Mouse (Mus musculus): ENCODE data around the gene Lrrfip2.

Gene Lrrfip2

DNA sequence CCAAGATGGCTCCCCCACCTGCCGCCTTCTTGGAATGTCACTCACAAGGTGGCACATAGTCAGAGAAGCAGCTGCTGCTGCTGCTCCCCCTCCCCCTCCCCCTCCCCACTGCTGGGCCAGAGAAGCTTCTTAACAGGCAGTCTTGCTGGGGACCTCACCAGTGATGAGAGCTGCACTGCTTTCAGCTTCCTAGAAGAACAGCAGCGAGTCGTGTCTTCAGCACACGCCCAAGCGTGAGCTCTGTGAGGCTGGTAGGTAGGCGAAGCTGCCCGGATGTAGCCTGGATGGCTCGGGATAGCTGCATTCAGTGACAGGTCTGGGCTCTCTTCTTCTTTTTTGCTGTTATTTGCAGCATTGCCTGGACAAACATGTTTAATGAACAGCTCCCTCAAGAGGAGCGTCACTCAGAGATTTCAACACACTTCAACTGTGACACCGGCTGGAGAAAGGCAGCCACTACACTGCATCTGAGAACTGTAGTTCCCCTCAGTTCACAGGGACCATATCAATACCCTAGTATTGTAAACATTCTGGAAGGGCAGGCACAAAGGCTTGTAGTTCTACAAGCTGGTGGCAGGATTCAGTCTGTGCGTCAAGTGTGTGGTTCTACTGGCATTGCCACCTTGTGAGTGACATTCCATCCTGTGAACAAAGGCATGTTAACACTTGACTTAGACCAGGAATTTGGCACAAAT is 38.5 kb downstream of the Lrrfip2 start:
- in situ Hi-C loops (cut with MboI; ENCODE audit: low sequenced_read_pairs) = no loop called here

GRCm38 (mm10) chr9:111159562-111159961 is 42.2 kb downstream of the Lrrfip2 start:
- in situ Hi-C loops (cut with MboI; ENCODE audit: low sequenced_read_pairs) = no loop called here

GRCm38 (mm10) chr9:111161213-111161612 is 43.8 kb downstream of the Lrrfip2 start:
- in situ Hi-C loops (cut with MboI; ENCODE audit: low sequenced_read_pairs) = no loop called here

DNA sequence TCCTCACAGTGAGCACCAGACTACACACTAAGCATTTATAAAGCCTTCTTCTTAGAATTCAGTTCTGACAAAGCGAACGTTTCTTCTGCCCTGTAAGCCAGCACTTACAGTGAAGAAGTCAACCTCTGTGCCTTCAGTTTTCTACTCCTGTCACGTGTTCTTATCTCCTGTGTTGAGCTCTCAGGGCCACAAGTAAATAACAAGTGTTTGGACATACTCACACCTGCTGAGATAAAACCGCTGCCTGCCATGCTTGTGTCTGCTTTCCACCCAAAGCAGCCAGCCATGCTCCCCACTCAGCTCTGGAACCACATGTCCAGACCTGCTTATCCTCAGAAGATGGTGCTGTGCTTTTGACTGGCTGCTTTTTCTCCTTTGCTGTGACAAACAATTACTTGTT is 49.2 kb downstream of the Lrrfip2 start:
- in situ Hi-C loops (cut with MboI; ENCODE audit: low sequenced_read_pairs) = no loop called here

- in situ Hi-C loops (cut with MboI; ENCODE audit: low sequenced_read_pairs) = no loop called here
These were observed 53.0 kb downstream of the Lrrfip2 start for GRCm38 (mm10) chr9:111170430-111170829.

GRCm38 (mm10) chr9:111174071-111174470 is 56.7 kb downstream of the Lrrfip2 start:
- in situ Hi-C loops (cut with MboI; ENCODE audit: low sequenced_read_pairs) = no loop called here

DNA sequence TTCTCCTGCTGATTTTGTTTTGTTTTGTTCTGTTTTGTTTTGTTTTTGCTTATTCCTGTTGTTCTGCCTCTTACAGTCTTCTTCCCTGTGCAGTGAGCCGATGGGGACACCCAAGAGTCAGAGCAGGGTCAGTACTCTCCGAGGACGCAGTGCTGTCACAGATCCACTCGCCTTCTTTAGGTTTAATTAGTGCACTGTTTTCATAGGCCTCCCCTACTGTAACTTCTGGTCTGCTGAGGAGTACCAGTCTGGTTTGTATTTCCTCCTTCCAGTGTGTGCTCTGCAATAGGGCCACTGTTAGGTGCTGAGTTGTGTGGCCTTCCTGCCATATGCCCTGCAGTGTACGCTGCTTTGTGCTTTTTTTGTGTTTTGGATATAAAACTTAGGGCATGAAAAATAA is 61.6 kb downstream of the Lrrfip2 start:
- in situ Hi-C loops (cut with MboI; ENCODE audit: low sequenced_read_pairs) = no loop called here

- in situ Hi-C loops (cut with MboI; ENCODE audit: low sequenced_read_pairs) = no loop called here
These were observed 64.8 kb downstream of the Lrrfip2 start for GRCm38 (mm10) chr9:111182176-111182575.

DNA sequence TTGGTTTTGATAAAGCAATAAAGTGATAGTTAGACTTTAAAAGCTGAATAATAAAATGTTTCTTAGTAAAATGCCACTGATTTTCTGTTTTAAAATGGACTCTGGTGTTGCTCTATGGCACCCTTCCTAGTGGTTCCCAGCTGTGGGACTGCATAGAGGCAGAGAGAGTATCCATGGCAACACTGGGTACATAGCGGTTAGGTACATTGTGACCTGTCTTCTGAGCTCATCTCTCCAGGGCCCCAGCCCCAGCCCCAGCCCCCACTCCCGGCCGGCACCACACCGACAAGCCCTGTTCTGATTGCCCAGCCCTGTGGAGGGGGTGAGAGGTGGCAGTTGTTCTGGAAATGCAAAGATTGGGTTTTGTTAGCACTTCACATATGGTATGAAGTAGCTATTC is 67.5 kb downstream of the Lrrfip2 start:
- in situ Hi-C loops (cut with MboI; ENCODE audit: low sequenced_read_pairs) = no loop called here

DNA sequence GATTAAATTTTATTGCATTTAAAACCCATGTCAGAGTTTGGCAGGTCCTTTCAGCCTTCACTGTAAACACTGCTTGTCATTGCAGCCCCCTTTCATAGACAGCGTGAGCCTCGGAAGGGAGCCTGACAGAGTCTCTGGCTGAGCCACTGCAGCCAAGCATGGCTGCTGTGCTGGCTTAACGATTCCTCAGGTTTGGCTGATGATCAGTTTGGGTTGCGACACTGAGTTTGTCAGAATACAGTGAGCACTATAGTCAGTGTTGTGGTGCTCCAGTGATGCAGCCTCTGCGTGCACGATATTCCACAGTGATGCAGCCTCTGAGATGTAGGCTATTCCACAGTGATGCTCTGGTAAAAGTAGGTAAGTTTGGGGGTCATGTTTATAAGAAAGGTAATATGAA is 69.5 kb downstream of the Lrrfip2 start:
- in situ Hi-C loops (cut with MboI; ENCODE audit: low sequenced_read_pairs) = no loop called here

- in situ Hi-C loops (cut with MboI; ENCODE audit: low sequenced_read_pairs) = no loop called here
These were observed 71.3 kb downstream of the Lrrfip2 start for GRCm38 (mm10) chr9:111188731-111189130.

DNA sequence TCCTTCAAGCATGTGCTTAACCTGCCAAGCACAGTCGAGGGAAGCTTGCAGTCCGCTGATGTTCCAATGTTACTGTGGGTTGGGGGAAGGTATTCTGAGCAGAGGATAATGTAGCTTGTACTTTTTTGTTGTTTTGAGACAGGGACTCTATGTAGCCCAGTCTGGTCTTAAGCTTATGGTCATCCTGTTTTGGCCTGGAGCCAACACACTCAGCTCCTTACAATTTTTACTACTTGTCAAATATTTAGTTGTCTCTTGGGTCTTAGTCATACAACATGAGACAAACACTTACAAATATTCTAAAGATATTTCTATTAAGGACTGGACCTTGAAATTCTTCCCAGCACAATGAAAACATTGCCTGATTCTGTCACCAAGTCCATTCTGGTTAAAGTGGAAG is 75.8 kb downstream of the Lrrfip2 start:
- in situ Hi-C loops (cut with MboI; ENCODE audit: low sequenced_read_pairs) = no loop called here

- in situ Hi-C loops (cut with MboI; ENCODE audit: low sequenced_read_pairs) = no loop called here
These were observed 79.7 kb downstream of the Lrrfip2 start for GRCm38 (mm10) chr9:111197116-111197515.

DNA sequence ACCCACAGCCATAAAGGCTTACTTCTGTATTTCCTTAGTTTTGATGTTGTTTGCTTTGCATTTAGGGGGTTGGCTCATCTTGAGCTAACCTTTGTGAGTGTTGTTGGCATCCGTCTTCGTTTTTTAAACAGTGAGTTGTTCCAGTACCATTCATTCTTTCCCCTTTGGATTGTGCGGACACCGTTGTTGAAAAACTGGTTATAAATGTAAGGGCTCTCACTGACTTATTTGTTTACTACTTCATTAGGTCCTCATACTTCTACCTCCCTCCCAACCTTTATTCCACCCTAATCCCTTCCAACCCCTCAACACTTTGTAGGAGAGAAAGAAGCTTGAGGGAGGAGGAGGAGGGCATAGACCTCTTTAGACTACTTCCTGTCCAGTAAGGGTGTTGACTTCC is 80.3 kb downstream of the Lrrfip2 start:
- in situ Hi-C loops (cut with MboI; ENCODE audit: low sequenced_read_pairs) = no loop called here

DNA sequence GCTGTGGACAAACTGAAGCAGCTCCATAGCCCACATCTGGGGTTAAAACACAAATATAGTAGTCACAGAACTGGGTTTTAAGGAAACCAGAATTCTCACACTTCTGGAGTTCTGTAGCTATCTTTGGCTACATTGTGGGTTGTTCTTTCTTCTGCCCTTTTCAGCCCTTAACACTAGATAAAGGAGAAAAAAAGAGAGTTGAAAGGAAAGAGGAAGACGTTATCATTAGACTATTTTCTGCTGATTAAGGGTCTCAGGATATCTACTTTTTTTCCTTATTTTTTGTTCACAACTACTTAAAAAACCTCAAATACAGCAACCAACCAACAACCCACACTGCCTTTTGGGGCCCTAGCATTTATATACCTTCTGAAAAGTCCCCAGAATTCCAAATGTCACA is 80.9 kb downstream of the Lrrfip2 start:
- in situ Hi-C loops (cut with MboI; ENCODE audit: low sequenced_read_pairs) = no loop called here

DNA sequence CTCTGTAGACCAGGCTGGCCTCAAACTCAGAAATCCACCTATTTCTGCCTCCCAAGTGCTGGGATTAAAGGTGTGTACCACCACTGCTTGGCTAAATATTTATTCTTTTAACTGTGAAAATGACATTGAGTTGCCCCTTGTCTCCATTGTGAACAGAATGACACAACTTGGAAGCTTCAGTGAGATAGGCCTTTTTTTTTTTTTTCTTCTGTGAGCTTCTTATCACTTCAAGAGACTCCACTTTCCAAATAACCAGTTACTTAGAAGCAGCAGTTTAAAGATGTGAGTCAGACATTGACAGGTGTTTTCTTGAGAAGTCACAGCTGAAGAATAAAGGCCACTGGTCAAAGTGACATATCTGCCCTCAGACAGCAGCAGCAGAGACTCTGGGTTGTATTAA is 82.8 kb downstream of the Lrrfip2 start:
- in situ Hi-C loops (cut with MboI; ENCODE audit: low sequenced_read_pairs) = no loop called here

- in situ Hi-C loops (cut with MboI; ENCODE audit: low sequenced_read_pairs) = no loop called here
These were observed 87.4 kb downstream of the Lrrfip2 start for GRCm38 (mm10) chr9:111204601-111205375.

DNA sequence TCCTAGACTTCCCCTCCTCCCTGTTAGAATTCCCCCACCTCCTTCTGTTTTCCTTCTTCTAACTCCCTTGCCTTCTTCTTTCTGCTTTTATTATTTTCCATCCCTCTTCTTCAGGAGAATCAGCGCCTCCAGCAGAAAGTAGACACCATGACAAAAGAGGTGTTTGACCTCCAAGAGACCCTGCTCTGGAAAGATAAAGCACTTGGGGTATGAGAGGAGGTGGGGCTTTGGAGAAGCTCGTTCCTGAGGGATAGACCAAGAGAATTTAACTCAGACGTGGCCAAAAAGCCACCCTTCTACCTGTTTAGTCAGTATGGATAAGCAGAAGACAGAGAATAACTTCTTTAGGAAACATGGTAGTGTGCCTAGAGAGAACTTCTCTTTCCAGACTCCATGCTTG is 90.3 kb downstream of the Lrrfip2 start:
- in situ Hi-C loops (cut with MboI; ENCODE audit: low sequenced_read_pairs) = no loop called here

DNA sequence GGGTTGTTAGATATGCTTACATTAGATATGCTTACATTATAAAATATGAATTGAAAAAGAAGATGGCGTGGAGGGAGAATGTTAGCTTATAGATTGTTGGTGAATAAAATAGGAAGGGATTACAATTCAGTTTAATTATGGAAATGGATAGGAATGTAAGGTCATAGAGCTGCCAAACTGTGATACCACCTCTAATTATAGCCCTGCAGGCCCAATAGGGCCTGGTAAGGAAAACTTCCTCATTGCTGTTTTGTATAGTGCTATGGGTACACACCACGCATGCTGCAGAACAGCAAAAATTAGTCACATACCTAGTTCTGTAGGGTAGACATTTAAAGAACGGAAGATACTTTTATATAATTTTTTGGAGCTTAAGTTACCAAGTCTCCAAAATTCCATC is 90.8 kb downstream of the Lrrfip2 start:
- in situ Hi-C loops (cut with MboI; ENCODE audit: low sequenced_read_pairs) = no loop called here

DNA sequence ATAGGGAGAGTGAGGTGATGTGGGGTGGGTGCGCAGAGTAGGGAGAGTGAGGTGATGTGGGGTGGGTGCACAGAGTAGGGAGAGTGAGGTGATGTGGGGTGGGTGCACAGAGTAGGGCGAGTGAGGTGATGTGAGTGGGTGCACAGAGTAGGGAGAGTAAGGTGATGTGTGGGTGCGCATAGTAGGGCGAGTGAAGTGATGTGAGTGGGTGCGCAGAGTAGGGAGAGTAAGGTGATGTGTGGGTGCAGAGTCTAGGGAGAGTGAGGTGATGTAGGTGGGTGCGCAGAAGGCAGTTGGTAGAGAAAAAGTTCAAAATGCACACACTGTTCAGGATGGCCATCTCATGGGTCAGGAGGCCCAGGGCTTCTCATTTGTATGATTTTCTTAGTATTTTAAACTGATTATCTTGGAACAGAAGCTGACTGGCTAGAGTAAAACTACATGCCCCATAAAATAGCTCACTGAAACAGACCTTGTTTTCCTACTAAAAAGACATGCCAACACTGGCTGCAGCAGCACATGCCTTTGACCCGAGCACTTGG is 91.8 kb downstream of the Lrrfip2 start:
- in situ Hi-C loops (cut with MboI; ENCODE audit: low sequenced_read_pairs) = no loop called here

- in situ Hi-C loops (cut with MboI; ENCODE audit: low sequenced_read_pairs) = no loop called here
These were observed 93.0 kb downstream of the Lrrfip2 start for GRCm38 (mm10) chr9:111210412-111210811.
